Mouse (Mus musculus): Measurements from ENCODE around the gene Tmc3. TPM values are rescaled to one million over a fixed set of nuclear protein-coding genes. Genes with fewer than 3 reads are reported as not detected.
A peak's percentile ranks its signal among the peaks of the same experiment; 100 is the strongest.

Tmc3 gene
- polyA plus RNA-seq, 1 experiment, result 0.08 TPM

DNA sequence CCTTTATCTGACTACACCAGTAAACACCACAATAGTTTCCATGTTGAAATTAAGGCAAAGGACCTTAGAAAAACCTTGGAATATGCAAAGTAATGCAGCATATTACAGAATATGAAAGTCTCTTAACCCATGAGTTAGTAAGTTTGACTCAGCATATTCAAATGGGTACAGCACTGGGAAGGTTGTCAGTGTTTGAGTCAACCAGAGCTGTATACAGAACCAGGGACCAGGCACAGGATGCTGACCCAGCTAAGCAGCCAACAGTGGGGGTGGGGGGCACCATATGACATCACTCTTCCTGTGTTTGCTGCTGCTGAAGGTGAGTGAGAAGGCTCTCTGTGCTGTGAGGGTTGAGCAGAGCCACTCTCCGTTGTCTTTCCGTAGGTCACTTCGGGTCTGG lies 12.3 kb downstream of the Tmc3 start:
- no peak for DNase-seq (ENCODE audit: extremely low spot score in 1 of 2, low spot score in 1 of 2)

DNA sequence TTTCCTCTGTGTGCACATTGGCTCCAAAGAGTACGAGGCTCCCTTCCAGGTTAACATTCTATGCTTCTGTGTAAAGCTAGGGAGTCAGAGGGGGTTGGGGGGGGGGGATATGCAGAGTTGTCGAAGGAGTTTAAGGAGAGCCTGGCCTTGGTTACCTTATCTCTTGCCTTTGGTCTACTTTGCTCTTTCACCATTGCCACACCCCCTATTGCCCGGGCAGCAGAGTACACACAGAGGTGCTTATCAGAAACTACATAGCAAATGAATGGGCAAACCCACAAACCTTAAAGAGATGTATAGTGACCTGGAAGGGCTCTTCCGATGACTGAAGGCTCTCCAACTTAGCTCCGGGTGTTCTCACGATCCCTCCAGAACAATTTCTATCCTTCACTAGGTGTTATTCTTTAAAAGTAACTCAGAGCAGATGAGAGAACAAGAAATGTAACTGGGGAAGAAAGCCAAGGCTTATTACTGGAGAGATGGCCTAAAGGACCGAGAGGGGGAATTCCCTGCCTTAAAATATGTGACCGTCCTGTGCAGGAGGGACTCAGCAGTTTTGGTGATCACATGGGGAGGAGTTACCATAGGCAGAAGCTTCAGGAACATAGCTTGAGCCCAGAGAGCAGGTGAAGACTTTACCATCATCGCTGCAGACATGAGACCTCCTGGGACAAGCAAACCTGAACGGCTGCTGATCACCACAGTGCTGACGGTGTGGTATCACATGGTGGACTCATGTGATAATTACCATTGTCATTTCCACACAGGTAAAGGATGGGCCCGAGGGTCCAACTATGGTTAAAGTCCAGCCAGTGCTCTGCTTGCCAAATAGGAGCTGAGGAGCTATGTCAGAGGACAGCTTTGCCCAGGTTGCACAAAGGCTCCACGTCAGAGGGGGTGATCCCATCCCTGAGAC lies 14.5 kb downstream of the Tmc3 start:
- DNase-seq (ENCODE audit: extremely low spot score in 1 of 2, low spot score in 1 of 2), result no peak

DNA sequence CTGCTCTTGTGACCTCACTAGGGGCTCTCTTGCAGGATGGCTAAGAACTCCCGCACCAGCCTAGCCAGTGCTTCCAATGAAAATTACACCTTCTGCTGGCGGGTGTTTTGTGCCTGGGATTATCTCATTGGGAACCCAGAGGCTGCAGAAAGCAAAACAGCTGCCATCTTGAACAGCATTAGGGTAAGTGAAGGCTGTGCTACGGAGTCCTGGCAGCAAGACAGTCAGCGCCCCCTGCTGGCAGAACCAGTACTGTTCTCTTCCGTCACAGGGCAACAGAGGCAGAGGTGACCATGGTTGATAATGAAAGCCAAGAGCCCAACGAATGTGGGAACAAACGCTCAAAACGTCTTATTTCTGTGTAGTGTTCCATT lies 15.2 kb downstream of the Tmc3 start:
- peak in 1 of 2 experiments; percentile 44 for DNase-seq (ENCODE audit: extremely low spot score in 1 of 2, low spot score in 1 of 2)

DNA sequence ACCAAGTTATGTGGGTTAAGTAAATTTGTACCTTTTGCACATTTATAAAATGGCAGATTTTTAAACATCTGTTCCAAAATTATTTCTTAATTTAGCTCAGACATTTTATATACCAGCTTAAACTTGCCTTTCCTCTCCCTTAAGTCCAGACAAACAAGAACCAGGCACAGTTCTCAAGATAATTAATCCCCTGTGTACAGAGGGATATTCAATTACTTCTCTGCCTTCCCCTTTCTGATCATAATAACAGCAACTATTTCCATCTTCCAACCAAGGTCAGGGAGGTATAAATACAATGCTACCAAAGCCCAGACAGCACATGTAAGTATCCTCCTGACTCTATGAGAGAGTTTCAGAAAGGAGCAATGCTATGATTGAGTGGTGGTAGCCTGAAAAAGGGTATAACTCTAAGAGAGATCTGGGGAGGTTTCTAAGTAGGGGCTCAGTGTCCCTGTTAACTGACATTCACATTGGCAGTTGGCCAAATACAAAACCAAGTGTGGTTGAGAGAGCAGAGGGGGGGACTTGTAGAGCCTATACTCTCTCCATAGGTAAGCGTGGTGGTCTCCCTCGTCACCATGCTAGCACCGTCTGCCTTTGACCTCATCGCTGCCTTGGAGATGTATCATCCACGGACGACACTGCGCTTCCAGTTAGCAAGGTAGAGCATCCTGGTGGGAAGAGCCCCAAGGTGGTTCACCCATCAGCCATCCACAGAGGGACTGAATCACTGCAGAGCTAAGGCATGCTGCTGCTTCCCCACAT lies 19.6 kb downstream of the Tmc3 start:
- DNase-seq (ENCODE audit: extremely low spot score in 1 of 2, low spot score in 1 of 2), result no peak

DNA sequence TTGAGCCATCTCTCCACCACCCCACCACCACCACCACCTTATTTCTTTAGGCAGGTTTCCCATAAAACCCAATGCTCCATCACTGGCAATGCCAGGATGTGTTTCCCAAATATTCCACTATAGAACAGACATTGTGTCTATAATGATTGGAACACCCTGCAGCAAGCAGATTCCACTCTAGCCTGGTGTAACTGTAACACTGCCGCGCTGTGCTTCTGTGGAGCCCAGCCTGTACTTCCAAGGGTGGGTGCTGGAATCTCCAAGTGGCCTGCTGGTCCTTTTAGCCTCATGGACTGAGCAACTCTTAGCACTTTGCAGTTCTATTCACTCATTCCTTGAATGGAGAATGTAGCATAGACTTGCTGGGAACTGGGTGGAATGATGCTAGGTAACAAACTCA lies 22.1 kb downstream of the Tmc3 start:
- no peak for DNase-seq (ENCODE audit: extremely low spot score in 1 of 2, low spot score in 1 of 2)

DNA sequence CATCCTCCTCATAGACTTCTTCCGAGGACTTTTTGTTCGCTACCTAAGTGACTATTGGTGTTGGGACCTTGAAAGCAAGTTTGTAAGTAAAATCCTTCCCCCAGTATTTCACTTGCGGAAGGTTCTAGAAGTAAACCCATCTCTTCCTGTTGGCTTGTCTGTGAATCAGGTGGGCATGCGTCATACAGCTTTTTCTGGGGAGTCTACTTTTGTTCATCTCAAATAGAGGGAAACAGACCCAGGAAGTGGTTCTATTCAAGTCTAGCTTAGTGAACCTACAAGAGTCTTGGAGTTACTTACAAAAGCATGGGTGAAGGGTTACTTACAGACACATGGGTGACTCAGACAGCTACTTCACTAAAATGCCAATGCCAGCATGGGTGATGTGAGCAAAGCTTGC lies 25.2 kb downstream of the Tmc3 start:
- DNase-seq (ENCODE audit: extremely low spot score in 1 of 2, low spot score in 1 of 2), result no peak

DNA sequence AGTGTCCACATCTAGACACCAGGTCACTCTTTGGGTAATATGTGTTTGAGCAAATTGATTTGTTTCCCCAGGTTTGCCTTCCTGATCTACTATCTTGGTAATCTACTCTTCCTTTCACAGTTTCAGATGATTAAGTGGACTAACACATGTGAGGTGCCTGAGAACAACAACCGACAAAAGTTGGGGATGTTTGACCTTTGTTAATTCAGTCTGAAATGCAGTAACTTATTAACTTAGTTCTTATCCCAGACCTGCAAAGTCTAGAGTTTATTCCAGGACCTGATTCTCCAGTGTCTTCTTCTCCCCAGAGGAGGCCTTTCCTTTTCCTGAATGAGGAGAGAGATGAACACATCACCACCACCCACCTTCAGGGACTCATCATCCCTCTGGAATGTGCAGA lies 27.2 kb downstream of the Tmc3 start:
- DNase-seq (ENCODE audit: extremely low spot score in 1 of 2, low spot score in 1 of 2), result no peak

DNA sequence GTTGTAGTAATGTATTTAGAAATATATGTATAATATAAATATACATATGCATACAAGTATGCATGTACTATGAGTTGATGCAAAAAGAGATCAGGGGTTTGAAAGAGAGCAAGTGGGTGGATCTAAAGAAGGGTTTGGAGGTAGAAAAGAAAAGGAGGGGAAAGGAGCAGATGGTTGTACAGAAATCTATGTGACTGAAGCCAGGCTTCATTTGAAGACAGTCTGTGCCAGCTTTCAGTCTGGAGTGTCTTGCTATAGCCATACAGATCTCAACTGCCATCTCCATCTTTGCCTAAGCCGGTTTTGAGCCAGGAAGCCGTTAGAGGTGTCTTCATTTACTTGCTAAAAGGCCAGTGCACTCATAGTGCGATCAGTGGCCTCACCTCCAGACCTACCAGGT lies 30.5 kb downstream of the Tmc3 start:
- DNase-seq (ENCODE audit: extremely low spot score in 1 of 2, low spot score in 1 of 2), result peak in 1 of 2 experiments; percentile 17

DNA sequence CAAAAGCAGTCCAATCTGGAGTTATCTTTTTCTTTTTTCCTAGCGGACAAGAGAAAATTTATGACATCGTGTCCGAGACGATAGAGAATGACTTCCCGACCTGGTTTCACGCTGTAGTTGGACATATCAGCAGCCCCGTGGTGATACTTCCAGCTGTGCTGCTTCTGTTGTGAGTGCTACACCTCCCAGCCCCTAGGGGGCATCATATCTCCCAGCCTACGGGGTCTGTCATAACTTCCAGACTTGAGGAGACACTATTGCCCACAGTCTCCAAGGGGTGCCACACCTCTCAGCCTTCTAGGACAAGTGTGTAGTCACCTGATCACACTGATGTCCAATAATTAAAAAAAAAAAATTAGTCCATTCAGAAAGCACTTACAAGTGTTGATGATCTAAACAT lies 31.1 kb downstream of the Tmc3 start:
- DNase-seq (ENCODE audit: extremely low spot score in 1 of 2, low spot score in 1 of 2), result no peak

DNA sequence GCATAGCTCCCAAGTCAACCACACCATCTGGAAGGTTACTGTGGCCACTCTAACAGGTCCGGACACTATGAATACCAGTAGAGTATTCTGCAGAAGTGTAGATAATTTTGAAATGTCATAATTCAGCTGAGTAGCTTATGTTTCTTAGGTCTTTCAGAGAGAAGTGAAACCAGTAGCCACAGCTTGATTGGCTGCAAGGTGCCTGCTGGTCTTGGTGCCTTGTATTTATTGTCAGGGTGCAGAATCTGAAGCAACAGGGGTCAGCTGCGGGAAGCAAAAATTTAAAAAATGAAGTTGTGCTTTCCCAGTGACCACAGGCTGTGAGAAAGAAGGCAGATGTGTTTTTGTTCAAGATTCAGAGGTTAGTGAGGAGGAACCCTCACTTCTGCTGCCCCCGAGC lies 31.5 kb downstream of the Tmc3 start:
- DNase-seq (ENCODE audit: extremely low spot score in 1 of 2, low spot score in 1 of 2), result no peak

DNA sequence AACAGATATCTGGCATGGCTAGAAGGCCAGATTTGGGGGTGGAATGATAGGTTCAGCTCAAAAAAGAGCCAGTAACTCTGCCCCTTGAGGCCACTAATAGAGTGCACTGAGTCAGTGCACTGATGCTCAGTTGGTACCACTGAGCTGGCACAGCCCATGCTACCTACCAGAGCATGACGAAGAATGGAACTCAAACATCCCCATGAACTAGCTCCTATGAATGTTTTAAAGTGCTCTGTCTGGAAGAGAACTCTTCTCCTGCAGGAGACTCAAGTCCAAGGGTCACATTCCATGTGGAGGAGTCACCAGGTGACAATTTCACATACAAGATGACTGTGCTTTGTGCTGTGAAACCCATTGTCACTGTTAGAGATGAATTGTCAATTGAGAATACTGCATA lies 34.0 kb downstream of the Tmc3 start:
- no peak for DNase-seq (ENCODE audit: extremely low spot score in 1 of 2, low spot score in 1 of 2)

DNA sequence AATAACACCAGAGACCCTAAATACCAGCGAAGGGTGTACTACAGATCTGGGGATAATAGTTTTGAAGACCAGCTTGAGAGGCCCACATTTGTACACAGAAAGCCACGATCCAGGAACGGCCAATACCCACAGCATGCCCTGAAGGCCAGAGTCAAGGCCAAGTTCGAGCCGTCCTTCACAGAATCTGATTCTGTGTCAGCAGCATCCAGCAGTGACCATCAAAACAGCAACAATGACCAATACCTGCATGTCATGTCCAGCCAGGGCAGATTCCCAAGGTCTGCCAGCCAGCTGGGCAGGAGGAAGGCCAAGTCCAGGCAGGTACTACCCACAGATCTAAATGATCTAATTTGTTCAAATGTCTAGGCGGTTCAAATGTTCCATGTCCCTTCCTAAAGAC lies 37.9 kb downstream of the Tmc3 start:
- DNase-seq (ENCODE audit: extremely low spot score in 1 of 2, low spot score in 1 of 2), result no peak

DNA sequence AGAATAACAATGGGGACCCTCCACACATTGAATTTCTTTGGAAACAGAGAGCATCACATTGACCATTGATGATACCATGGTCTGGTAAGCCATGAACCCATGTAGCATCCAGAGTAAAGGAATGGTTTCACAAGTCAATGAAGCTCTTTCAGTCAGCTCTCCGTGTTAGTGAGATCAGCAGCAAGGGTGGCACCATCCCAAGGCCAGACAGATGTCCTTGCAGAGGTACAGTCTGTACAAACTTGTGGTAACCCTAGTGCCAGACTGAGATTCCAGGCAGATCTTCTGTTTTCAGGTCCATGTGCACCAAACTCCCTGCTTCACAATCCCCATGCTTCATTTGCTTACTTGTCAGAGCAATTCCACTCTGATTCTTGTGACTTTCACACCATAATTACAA lies 39.3 kb downstream of the Tmc3 start:
- no peak for DNase-seq (ENCODE audit: extremely low spot score in 1 of 2, low spot score in 1 of 2)

DNA sequence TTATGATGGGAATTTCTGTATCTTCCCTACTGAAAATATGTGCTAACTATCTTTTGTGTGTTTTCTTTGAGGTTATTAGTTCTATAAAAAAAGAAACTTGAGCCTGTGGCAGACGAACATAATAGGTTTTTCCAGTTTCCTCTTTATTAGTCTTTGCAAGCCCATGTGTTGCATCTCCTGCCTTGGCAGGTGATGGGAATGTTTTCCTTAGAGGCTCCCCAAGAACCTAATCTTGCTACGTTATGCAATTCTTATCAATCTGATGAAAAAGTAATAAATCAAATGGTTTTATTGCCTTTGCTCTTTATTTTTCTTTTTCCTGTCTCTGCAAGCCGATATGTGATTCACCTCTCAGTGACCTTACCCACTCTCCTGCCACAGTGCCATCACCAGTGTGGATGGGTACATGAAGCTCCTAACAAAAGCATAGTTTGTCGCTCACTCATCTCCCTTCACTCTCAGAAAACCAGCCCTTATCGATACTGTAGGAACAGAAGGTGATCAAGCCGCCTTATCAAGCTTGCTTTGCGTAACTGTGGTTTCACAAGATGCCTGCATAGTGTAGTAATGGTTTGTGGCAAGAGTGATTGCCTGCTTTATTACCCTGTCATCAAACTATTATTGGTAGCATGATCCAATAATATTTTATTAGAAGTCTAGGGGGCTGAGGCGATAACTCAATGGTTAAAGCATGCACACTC lies 42.0 kb downstream of the Tmc3 start:
- no peak for DNase-seq (ENCODE audit: extremely low spot score in 1 of 2, low spot score in 1 of 2)

DNA sequence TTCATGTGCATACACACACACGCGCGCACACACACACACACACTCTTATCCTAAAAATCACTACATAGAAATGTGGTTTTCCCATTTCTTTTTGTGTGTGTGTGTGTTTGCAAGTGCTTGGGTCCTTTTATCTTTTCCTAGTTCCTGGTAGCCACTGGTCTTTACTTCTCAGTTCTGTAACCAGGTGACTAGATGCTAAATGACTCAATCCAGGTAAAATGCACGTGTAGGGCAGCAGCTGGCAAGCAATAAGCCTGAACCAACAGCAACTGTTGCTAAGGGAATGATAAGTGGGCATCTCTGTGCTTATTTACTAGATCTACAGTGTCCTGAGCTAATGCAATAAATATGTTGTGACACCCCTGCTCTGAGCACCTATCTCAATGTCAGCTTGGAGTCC lies 42.6 kb downstream of the Tmc3 start:
- DNase-seq (ENCODE audit: extremely low spot score in 1 of 2, low spot score in 1 of 2), result no peak

DNA sequence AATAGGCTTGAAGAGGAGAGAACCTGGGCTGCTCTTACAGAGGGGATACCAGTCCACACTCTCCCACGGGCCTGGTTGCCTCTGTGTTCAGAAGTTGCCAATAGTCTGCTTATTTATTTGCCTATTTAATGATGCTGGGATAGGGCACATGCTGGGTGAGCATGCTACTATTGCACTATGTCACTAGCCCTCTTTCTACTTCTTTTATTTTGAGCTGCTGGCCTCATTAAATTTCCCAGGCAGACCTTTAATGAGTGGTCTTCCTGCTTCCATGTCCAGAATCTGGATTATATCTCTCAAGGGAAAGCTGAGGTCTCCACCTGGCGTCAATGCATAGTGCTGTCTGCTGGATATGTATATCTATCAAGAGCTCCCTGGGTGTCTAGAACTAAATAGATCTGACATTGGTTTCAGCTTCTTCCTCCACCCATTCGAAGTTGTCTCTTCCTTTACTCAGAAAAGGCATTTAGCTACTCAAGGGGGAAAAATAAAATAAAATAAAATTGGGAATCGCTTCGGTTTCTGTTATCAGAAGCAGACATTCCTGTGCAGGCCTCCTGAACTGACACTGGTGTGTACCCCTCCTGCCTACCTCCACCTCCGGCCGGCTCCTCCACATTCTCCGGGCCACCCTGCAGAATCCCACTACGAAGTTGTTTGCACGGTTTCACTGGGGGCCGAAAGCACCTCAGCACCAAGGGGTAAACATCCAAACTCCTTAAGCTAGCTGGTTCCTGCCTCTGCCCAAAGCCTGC lies 46.5 kb downstream of the Tmc3 start:
- peak in 1 of 2 experiments; percentile 34 for DNase-seq (ENCODE audit: extremely low spot score in 1 of 2, low spot score in 1 of 2)

DNA sequence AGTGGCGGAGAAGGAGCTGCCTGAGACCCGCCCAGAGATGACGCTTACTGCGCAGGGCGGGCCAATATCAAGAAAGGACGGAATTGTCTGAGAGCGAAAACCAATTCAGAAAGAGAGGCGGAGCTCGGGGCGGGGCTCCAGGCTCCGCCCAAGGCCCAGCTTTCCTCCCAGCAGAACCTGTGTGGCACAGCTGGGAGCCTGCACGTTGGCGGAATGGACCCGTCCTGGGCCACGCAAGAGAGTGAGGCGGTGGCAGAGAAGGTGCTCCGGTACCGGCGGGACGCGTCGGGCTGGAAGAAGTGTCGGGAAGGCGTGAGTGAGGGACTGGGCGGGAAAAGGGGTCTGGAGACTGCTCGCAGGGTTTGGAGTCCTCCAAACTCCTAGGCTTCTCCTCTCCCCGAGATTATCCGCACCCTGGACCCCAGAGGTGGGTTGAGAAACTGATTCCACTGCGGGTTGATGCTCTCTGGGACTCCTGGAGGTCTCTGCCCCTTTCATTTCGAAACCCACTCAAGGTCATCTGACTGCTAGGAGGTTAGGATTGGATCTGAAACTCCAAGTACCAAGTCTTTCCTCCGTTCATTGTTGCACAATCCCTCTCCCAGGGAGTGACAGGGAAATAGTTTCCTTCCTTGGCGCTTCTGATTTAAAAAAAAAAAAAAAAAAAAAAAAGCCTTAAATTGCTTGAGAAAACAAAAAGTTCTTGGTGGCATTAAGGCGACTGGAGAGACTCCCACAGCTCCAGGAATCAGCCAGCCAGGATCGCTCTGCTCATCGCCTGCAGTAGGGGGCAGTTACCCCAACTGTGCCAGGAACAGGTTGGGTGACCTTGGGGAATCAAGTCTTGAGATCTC lies 47.3 kb downstream of the Tmc3 start, which contains the start of gene Stard5:
TSS of gene Stard5 (plus strand) at position 132 of the 854 bp plus-strand sequence.
- peak; percentile 83 to 92 for DNase-seq (ENCODE audit: extremely low spot score in 1 of 2, low spot score in 1 of 2)

DNA sequence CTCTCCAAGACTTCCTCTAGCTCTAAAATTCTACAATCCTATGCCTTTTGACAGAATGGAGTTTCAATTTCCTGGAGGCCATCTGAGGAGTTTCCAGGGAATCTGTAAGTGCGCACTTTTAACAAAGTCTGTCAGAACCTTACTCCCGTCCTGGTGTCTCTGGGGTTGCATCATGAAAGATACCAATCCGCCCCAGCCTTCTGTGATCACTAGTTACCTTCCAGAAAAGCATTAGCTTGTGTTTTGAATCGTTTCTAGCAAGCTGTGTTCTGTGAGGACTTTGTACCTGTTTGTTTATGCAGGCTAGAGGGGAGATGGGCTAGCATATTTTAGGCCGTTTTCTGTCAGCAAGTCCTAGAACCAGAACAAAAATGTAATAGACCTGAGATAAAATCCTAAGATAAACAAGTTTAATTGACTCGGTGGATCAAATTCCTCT lies 48.0 kb downstream of the Tmc3 start:
- no peak for DNase-seq (ENCODE audit: extremely low spot score in 1 of 2, low spot score in 1 of 2)

DNA sequence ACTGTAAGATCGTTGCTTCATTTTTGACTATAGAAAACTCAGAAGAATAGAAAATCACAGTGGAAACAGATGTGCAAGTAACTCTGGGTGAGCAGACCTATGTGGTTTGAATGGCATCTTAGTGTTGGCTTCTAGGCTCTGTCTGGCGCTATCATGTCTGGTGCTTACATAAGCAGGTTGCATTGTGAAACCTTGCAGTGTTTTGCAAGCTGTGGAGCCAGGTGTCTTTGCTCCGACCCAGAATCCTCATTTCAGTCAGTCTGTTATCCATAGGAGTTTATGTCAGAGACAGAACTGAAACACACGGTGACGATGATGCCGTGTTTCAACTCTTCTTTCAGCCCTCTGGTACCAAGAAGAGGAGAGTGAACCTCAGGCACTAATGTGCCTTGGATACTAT lies 49.1 kb downstream of the Tmc3 start:
- DNase-seq (ENCODE audit: extremely low spot score in 1 of 2, low spot score in 1 of 2), result no peak

DNA sequence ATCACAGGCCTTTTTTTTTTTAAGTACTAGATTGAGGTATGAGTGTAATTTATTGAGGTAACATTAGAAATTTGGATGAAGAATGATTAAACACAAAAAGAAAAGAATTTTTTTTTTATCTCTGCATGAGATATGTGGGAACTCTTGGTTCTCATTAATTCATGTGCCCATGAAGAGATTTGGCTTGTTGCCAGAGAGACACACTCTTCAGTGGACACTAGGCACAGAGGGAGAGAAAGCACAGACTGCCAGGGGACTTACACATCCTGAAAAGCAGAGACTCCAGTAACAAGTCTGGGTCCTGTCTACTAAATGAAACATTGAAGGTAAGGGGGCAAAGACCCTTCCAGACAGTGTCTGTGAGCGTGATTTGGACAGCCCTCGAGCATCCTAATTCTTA lies 51.0 kb downstream of the Tmc3 start:
- no peak for DNase-seq (ENCODE audit: extremely low spot score in 1 of 2, low spot score in 1 of 2)

Measured in frontal cortex, adult 2 months (tissue).